Mouse (Mus musculus) kidney, adult 10 weeks (tissue): Measurements from ENCODE around the gene BC053393. TPM values are rescaled to one million over a fixed set of nuclear protein-coding genes. Genes with fewer than 3 reads are reported as not detected.

Experiments
- polyA plus RNA-seq: library from polyadenylated mRNA; stranded (reverse); fragments of 350-450 nt; fragmentation: Illumina TruSeq; extraction: RNeasy Lipid Tissue Mini Kit (QIAGEN cat#74804); gene quantifications from one replicate; pipeline ENCODE4 v1.2.3, GENCODE M21; 2014; ENCODE audit warnings: low read depth, low replicate concordance

Gene BC053393
- polyA plus RNA-seq, result not detected

GRCm38 (mm10) chr11:46571327-46571726 is at the start of gene BC053393:
Gene BC053393, plus strand, starts transcription at chr11:46571536.

GRCm38 (mm10) chr11:46523912-46524311 is 47.4 kb upstream of the BC053393 start, which contains the start of gene Gm12169:
Gene Gm12169, plus strand, starts transcription at chr11:46524212.

GRCm38 (mm10) chr11:46629211-46629795 is 58.0 kb downstream of the BC053393 start, which contains the start of gene Dppa1:
Gene Dppa1, minus strand, starts transcription at chr11:46629261.

Other genes starting within 250 kb of the BC053393 start
- gene Itk, start 182.0 kb upstream of the BC053393 start, polyA plus RNA-seq, result 0.12 TPM
- not detected for gene Fam71b, start 175.0 kb upstream of the BC053393 start, polyA plus RNA-seq
- gene Med7, start 134.6 kb upstream of the BC053393 start, polyA plus RNA-seq, result 119 TPM
- gene Havcr2, start 116.6 kb upstream of the BC053393 start, polyA plus RNA-seq, result 0.97 TPM
- gene Gm12169, start 47.3 kb upstream of the BC053393 start, polyA plus RNA-seq, result not detected
- gene Dppa1, start 57.7 kb downstream of the BC053393 start, polyA plus RNA-seq, result 0.36 TPM
- 13.8 TPM for gene Timd2, start 135.5 kb downstream of the BC053393 start, polyA plus RNA-seq
- 8.2 TPM for gene Havcr1, start 163.5 kb downstream of the BC053393 start, polyA plus RNA-seq
- not detected for gene Timd4, start 239.3 kb downstream of the BC053393 start, polyA plus RNA-seq